Mouse (Mus musculus) heart, postnatal 0 days (tissue): Measurements from ENCODE around the gene Bicd2. TPM values are rescaled to one million over a fixed set of nuclear protein-coding genes. Genes with fewer than 3 reads are reported as not detected.

ENCODE experiments used
- ATAC-seq: fragments of 200-750 bp; cut with Nextera tagmentation; 2 replicates; pipeline ENCODE4 v1.8.0; 2017; ENCODE audit warnings: low read depth, moderate number of reproducible peaks, moderate library complexity; ENCODE audit not compliant: insufficient read depth
- DNase-seq: peaks from one replicate; pipeline ENCODE4 v3.0.0-alpha.2; 2016; ENCODE audit warnings: low spot score
- H3K27ac ChIP-seq: fragments of 300-500 bp; sonication (generic); 2 replicates; pipeline ENCODE4 v1.5.1; 2014; ENCODE audit warnings: low read depth, mild to moderate bottlenecking
- H3K27me3 ChIP-seq: fragments of 300-500 bp; sonication (generic); 2 replicates; pipeline ENCODE4 v1.6.1; 2014; ENCODE audit warnings: low read length, mixed read lengths; ENCODE audit not compliant: control insufficient read depth, insufficient read depth
- H3K36me3 ChIP-seq: fragments of 300-500 bp; sonication (generic); replicated peaks from 2 replicates; pipeline ENCODE4 v1.6.1; 2014; ENCODE audit warnings: low read length, mixed read lengths; ENCODE audit not compliant: control insufficient read depth, insufficient read depth
- H3K4me1 ChIP-seq: fragments of 300-500 bp; sonication (generic); 2 replicates; pipeline ENCODE4 v1.6.1; 2014; ENCODE audit warnings: antibody characterized with exemption; ENCODE audit not compliant: control insufficient read depth, insufficient read depth
- H3K4me2 ChIP-seq: fragments of 300-500 bp; sonication (generic); 2 replicates; pipeline ENCODE4 v1.6.1; 2014; ENCODE audit warnings: low read depth, mild to moderate bottlenecking, low read length, moderate library complexity
- H3K4me3 ChIP-seq: fragments of 300-500 bp; sonication (generic); 2 replicates; pipeline ENCODE4 v1.5.1; 2014; ENCODE audit warnings: low read depth, low read length
- H3K9ac ChIP-seq: fragments of 300-500 bp; sonication (generic); replicated peaks from 2 replicates; pipeline ENCODE4 v1.6.1; 2014; ENCODE audit warnings: low read depth, low read length, mixed read lengths
- H3K9me3 ChIP-seq: fragments of 300-500 bp; sonication (generic); replicated peaks from 2 replicates; pipeline ENCODE4 v1.6.1; 2016; ENCODE audit warnings: low read length; ENCODE audit not compliant: control insufficient read depth
- CTCF ChIP-seq: IDR thresholded peaks from 2 replicates; pipeline ENCODE4 v1.5.1; 2016; ENCODE audit warnings: antibody characterized with exemption, control low read depth, low read depth
- EP300 ChIP-seq: IDR thresholded peaks from 2 replicates; pipeline ENCODE4 v1.6.1; 2016; ENCODE audit warnings: antibody characterized with exemption, low read depth
- WGBS: fragments of 180-500 bp; shearing (Covaris S2); extraction: QIAGEN DNeasy Blood & Tissue Kit; methylation state at CpG from one replicate; pipeline ENCODE4 v1.1.7; 2014; 5-methylcytosine and 5-hydroxymethylcytosine counted together
- polyA plus RNA-seq: library from polyadenylated mRNA; unstranded; fragments of >200 nt; fragmentation: Nextera tagmentation; extraction: Ambion mirVana; gene quantifications from 2 replicates; pipeline ENCODE4 v1.2.1, GENCODE M21; 2015
- total RNA-seq: library from RNA; depleted of rRNA; stranded (reverse); fragments of >200 nt; gene quantifications from 2 replicates; pipeline ENCODE4 v1.2.3, GENCODE M21; 2014; ENCODE audit warnings: low replicate concordance; rRNA removed

Gene Bicd2
- 54.2 and 62.6 TPM in 2 replicates for total RNA-seq
- polyA plus RNA-seq: 43.5 and 45.4 TPM in 2 replicates

DNA sequence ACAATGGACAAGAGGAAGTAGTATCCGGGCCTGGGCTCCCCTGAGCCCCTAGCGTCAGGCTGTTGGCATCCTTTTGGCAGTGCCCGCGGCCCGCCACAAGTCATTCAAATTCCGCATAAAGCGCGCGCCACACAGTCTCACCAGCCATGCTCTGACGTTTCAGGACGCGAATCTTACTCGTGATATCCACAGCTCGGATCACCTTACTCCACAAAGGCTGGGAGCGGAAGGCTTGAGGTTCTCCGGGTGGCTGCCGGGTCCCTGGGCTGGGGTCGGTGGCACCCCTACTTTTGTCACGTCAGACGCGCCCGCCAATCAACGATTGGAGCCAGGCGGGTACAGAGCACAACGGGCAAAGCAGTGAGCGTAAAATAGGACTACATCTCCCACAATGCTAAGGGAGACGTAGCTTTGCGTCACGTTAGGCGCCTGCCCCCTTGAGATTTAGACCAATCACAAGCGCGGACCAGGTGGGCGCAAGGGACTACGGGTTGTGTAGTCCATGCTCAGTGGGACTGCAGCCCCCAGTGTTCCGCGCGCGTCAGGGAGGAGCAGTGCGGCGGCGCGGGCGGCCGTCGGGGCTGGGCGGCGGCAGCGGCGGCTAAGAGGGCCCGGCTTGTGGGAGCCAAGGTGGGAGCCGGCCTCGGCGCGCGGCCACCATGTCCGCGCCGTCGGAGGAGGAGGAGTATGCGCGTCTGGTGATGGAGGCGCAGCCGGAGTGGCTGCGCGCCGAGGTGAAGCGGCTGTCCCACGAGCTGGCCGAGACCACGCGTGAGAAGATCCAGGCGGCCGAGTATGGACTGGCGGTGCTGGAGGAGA is at the start of gene Bicd2:
Gene Bicd2 (plus strand): TSS at position 574 of the 819 bp plus-strand sequence.
- Histone ChIP-seq H3K36me3 (no peaks in the 10 kb centered on the region), H3K4me1 (peaks cover 48% of the 10 kb centered on the region), H3K4me2 (peak within 1 kb of the TSS; percentile 79), H3K9ac (peak within 1 kb of the TSS; percentile 82), H3K27ac (peak within 1 kb of the TSS; percentile 65), H3K27me3 (no peaks in the 10 kb centered on the region), H3K4me3 (peak within 1 kb of the TSS; percentile 69), H3K9me3 (no peaks in the 10 kb centered on the region)
- ATAC-seq (peak; percentile 97), DNase-seq (peak; percentile 97)
- WGBS: under 1% methylated on average over 74 of the region's 74 CpGs
- TF ChIP-seq CTCF (peak; percentile 16; the same call in 1 of the 2 replicates), EP300 (no peak)

GRCm38 (mm10) chr13:49291949-49292348 is 49.4 kb upstream of the Bicd2 start:
- Histone ChIP-seq H3K4me2 (no peak overlapping the region), H3K9me3 (no peaks in the 10 kb centered on the region), H3K27me3 (no peaks in the 10 kb centered on the region), H3K4me3 (no peak overlapping the region), H3K27ac (no peak overlapping the region), H3K4me1 (no peaks in the 10 kb centered on the region), H3K9ac (no peak overlapping the region), H3K36me3 (no peaks in the 10 kb centered on the region)
- ATAC-seq (no peak), DNase-seq (no peak)
- TF ChIP-seq CTCF (no peak), EP300 (no peak)
- 83% methylated on average over 6 of the region's 6 CpGs for WGBS

DNA sequence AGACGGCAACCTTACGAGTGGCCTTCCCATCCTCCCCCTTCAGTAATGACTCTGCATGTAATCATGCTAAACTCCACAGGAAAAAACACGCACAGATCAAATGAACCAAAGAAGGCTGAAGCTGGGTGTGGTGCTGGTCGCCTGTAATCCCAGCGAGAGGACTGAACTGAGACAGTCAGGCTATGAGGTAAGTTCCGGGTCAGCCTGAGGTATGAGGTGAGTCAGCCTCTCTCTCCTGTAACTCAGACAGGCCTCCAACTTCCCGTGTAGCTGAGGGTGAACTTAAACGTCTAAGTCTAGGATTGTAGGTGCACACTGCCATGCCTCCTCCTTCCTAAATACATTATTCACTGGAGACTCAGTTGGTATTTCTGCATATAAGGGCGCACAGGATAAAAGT is 47.3 kb upstream of the Bicd2 start:
- Histone ChIP-seq H3K4me1 (peaks cover 5% of the 10 kb centered on the region; the same call in 1 of the 2 replicates), H3K27me3 (no peaks in the 10 kb centered on the region), H3K9ac (no peak overlapping the region), H3K36me3 (no peaks in the 10 kb centered on the region), H3K4me3 (no peak overlapping the region), H3K27ac (no peak overlapping the region), H3K9me3 (no peaks in the 10 kb centered on the region), H3K4me2 (no peak overlapping the region)
- DNase-seq: no peak
- ATAC-seq: no peak
- WGBS: 68% methylated on average over 9 of the region's 9 CpGs
- TF ChIP-seq CTCF (no peak), EP300 (no peak)

GRCm38 (mm10) chr13:49296270-49296669 is 45.1 kb upstream of the Bicd2 start:
- WGBS: 73% methylated on average over 7 of the region's 7 CpGs
- DNase-seq: no peak

GRCm38 (mm10) chr13:49298514-49299381 is 42.6 kb upstream of the Bicd2 start:
- H3K9ac ChIP-seq: no peak overlapping the region
- H3K9me3 ChIP-seq: no peaks in the 10 kb centered on the region
- peaks cover 9% of the 10 kb centered on the region; the same call in 1 of the 2 replicates for H3K4me1 ChIP-seq
- ATAC-seq (no peak), DNase-seq (no peak)
- H3K36me3 ChIP-seq: no peaks in the 10 kb centered on the region
- TF ChIP-seq CTCF (no peak), EP300 (no peak)
- H3K27me3 ChIP-seq: no peaks in the 10 kb centered on the region
- no peak overlapping the region for H3K4me2 ChIP-seq
- WGBS: 64% methylated on average over 14 of the region's 14 CpGs
- H3K4me3 ChIP-seq: no peak overlapping the region
- H3K27ac ChIP-seq: no peak overlapping the region

More at GRCm38 (mm10) chr13:49296270-49296669, 45.1 kb upstream of the Bicd2 start:
- no peak overlapping the region for H3K4me3 ChIP-seq
- no peak overlapping the region for H3K27ac ChIP-seq
- no peak for TF ChIP-seq CTCF
- no peak for TF ChIP-seq EP300
- no peaks in the 10 kb centered on the region for H3K9me3 ChIP-seq
- H3K36me3 ChIP-seq: no peaks in the 10 kb centered on the region
- no peak overlapping the region for H3K4me2 ChIP-seq
- no peak overlapping the region for H3K9ac ChIP-seq
- H3K4me1 ChIP-seq: peaks cover 9% of the 10 kb centered on the region; the same call in 1 of the 2 replicates
- no peak for ATAC-seq
- no peaks in the 10 kb centered on the region for H3K27me3 ChIP-seq
